Mouse (Mus musculus) retina, embryonic 14.5 days (tissue): ENCODE measurements around the gene Pdss2.

Experiments
- DNase-seq: peaks from one replicate; pipeline ENCODE4 v3.0.0-alpha.2; 2015; ENCODE audit warnings: low spot score

Gene Pdss2

GRCm38 (mm10) chr10:43220910-43221625 is at the start of gene Pdss2:
Gene Pdss2, plus strand, starts transcription at chr10:43221486.
- DNase-seq = peak; percentile 96

GRCm38 (mm10) chr10:43172066-43172465 is 49.2 kb upstream of the Pdss2 start:
- DNase-seq = peak; percentile 21

- no peak for DNase-seq
Observed at GRCm38 (mm10) chr10:43172554-43172953, 48.7 kb upstream of the Pdss2 start.

DNA sequence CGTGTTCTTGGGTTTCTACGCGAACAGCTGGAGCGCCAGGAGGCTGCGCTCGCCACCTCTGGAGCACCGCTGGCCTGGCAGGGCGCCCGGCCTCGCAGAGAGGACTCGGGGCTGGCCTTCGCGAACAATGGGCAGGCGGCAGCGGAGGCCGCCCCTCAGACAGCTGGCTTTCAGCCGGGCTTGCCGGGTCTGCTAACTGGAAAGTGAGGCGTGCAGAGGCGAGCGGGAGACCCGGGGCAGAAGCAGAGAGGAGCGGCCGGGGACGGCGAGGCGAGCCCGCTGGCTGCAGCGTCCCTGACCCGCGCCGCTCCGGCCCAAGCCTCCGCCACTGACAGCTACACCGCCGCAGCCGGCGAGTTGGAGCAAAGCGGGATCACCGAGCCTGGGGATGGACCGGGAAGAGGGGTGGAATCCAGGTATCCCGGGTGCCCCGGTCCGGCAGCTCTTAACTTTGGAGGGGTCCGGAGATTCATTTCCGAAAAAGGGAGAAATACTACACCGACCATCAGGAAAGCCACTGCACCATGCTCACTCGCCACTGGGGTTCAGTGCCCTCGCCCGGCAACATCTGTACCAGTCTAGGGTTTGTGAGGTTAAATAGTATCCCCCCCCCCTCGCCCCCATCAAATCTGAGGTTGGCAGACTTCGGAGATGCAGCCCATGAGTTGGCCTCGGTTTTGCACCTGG is 48.0 kb upstream of the Pdss2 start:
- peak; percentile 71 for DNase-seq

DNA sequence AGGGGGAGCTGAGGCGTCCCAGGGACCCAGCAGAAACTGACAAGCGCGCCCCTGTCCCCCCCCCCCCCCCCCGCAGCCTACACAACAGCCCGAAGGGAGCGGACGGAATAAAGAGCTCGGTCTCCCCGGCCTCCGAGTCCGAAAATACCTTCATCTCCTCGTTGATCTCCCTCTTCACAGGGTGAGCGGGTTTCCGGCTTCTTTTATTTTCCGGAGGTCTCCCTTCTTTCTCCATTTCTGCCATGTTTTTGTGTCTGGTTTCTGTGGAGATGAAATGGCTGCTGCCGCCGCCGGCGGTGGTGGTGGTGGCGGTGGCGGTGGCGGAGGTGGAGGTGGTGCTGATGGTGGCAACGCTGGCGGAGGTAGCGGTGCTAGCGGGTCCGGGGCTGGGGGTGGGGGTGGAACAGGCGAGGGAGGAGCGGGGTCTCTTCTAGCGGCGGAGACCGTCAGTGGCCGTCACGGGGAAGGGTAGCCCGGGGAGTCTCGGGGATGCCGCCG is 47.4 kb upstream of the Pdss2 start:
- no peak for DNase-seq

DNA sequence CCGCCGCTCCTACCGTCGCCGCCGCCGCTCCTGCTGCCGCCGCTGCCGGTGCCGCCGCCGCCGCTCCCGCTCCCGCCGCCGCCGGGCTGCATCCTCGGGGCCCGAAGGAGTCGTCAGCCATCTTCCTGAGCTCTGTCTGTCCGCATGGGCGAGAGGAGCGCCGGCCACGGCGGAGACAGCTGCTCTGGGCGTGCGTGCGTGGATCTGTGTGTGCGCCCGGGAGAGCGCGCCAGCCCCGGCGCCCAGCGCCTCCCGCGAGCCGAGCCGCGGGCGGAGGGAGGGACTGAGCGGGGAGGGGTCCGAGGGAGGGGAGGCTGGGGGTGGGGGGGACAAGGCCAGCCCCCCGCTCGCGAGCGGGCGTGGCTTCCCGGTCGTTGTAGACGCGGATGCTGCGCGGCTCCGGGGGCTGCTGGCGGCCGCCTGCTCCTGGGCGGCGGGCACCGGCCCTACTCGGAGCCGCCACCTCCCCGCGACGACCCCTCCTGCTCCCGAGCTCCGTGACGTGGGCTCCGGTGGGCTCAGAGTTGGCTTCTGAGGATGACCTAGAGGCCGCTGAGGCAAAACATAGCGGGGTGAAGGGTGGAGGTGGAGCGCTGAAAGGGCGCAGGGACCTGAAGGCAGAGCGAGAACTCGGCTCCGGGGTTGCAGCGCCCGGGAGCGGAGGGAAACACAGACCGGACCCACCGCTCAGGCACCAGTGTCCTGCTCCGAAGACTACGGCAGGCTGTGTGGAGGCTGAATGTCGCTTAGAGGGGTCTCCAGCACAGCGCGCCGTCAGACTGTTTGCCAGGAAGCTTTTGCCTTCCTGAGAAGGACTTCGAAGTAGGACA is 46.7 kb upstream of the Pdss2 start, which contains the start of the genes Sobp and 9030612E09Rik:
Sobp (minus strand) TSS at position 205 of the 830 bp plus-strand sequence.
9030612E09Rik (plus strand) TSS at position 379 of the 830 bp plus-strand sequence.
- DNase-seq = peak; percentile 68

DNA sequence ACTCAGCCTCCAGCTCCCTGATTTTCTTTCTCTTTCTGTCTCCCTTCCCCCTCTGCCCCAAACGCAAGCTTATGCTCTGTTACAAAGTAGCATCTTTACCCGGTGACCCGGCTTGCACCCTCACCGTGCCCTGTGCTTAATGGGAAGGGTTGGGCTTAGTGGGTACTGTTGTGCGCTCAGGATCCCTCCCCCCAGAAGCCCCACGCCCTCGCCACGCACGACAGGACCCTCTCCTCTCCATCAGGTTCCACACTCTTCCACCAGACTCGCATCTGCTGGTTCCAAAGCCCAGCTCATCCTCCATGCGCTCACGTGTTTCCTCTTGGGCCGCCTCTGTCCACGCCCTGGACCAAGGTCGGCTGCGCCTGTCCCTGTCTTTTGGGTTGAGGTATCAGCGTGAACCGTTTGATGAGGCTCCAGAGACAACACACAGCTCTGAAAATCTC is 46.1 kb upstream of the Pdss2 start:
- peak; percentile 61 for DNase-seq

DNA sequence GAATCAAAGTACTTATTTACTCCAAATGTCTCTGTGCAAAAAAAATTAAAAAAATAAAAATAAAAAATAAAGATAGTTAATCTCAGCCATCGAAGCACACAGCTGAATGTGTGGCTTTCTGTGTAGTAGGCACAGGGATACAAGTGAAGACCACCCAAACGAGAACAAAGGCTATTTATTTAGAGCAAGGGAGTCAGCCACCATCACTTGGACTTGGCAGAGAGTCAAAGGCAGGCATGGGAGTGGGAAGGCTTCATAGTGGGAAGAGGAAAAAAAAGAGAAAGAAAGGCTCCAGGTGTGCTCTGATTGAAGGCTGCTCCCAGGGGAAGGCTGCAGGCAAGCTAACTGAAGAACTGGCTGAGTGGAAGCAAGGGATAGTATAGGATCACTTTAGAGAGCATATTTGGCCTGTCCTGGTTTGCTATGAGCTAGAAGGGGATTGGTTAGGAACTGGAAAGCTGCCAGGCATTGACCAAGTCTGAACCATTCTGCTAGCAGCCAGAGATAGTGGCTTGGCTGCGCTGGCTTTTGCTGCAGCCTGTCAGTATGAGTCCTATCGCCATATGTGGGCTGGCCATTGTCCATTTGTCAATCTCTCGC is 40.9 kb upstream of the Pdss2 start:
- DNase-seq = no peak

GRCm38 (mm10) chr10:43200206-43200605 is 21.1 kb upstream of the Pdss2 start:
- DNase-seq = no peak

- no peak for DNase-seq
Observed at GRCm38 (mm10) chr10:43203865-43204264, 17.4 kb upstream of the Pdss2 start.

- DNase-seq = peak; percentile 51
Observed at GRCm38 (mm10) chr10:43211866-43212265, 9.4 kb upstream of the Pdss2 start.

GRCm38 (mm10) chr10:43217361-43217900 is 3.9 kb upstream of the Pdss2 start:
- no peak for DNase-seq

GRCm38 (mm10) chr10:43220479-43220878 is 807 bp upstream of the Pdss2 start:
- DNase-seq = peak; percentile 32

DNA sequence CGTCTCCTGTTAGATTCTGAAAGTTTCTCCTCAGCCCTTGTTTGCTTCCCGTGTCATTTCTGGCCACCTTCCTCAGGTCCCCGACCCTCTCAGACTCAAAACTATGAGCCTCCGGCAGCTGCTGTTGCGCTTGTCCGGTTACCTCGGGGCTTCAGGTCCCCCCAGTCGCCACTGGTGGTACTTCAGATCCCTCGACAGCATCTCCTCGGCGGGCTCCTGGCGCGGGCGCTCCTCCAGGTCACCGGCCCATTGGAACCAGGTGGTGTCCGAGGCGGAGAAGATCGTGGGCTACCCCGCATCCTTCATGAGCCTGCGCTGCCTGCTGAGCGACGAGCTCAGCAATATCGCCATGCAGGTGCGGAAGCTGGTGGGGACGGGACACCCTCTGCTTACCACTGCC is 373 bp downstream of the Pdss2 start:
- no peak for DNase-seq

DNA sequence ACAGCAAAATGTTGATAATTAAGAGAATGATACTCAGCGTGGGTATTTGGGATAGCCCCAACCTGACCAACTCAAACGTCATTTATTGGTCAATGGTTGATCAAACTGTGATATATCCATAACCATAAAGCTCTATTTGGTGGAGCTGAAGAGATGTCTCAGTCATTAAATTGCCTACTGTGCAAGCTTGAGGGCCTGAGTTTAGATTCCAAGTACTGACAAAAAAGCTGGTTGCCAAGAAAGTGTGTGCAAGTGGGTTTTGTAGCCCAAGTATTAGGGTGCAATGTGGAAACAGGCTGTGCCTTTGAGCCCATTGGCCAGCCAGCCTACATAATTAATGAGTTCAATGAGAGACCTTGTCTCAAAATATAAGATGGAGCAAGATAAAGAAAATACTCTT is 2.1 kb downstream of the Pdss2 start:
- no peak for DNase-seq

GRCm38 (mm10) chr10:43226391-43226790 is 5.1 kb downstream of the Pdss2 start:
- no peak for DNase-seq

- DNase-seq = no peak
Observed at GRCm38 (mm10) chr10:43229236-43229635, 8.0 kb downstream of the Pdss2 start.

DNA sequence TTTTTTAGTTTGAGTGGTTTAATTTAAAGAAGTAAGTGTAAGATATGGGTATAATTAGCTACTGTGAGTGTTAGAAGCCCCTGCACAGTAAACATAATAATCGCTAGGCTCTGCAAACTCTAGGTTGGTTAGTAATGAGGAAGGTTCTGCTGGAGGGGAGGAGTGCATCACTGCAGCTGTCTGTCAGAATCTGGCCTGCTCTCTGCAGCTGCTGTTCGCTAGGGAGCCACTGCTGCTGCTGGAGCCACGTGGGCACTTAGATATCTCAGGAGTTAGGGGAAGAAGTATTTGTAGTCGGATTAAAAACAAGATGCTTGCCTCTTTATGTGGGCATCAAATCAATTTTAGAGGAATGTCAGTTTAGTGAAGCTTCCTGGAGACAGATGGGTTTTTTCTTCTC is 13.2 kb downstream of the Pdss2 start:
- no peak for DNase-seq

DNA sequence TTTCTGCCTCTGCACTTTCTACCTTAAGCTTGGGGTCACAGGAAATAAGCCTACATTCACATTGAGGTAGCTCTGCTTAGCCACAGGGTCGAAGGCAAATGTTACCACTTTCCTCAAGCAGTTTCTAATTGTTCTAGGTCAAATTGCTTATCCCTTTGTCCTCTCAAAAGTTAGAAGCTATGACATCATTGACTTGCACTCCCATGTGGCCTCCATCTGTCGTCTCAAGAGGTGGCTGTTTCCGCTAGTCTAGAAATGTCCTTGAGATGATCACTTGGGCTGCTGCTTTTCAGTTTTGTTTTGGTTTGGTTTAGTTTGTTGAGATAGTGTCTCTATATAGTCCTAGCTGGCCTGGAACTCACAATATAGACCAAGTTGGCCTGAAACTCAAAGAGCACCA is 13.7 kb downstream of the Pdss2 start:
- no peak for DNase-seq

DNA sequence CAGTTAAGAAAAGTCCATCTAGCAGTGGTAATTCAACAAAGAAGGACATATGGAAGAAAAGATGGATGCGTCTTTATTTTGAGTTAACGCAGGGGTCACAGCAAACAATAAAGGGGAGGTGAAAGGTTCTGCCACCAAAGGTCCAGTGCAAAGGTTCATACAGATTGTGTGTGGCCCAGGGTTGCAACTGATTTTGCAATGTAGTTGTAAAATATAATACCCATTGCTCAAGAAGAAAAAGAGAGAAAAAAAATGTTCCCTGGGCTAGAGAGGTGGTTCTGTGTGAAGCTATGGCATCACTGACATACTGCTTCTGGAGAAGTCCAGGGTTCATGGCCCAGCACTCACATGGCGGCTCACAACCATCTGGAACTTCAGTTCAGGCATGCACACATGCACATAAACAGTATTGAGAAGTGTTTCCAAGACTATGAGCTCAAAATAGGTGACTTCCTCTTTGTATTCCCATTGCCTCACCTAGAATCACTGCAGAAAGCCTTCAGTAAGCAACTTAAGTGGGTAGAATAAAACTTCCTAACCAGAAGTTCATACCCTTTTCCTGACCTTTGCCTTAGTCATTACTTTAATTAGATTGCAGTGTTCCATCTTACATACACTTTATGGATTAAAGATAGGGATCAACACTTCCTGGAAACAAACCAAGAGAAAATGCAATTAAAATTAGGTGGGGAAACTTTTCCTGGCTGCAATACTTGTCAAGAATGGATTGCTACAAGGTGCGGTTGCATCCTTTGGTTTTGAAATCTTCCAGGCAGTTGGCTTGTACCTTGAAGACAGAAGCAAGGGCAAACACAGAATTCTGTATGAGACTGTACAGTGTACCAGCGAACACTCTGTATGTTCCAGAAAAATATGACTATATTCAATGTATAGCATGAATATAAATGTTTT is 14.7 kb downstream of the Pdss2 start:
- no peak for DNase-seq

DNA sequence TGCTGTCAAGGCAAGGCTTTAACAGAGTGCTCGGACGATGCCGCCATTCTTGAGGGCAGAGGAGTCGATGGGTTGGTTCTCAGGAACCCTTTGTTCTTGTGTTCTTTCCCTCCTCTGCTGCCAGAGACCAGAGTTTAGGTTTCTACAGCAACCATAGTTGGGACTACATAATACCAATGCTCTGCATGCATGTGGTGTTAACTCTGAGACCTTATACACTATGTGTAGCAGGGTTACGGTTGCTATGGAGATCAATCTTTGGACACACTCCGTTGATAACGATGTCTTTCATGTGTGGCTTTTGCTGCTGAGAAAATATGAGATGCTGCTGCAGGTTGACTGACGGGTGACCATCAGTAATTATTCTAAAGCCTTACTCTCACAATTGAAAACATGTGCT is 20.9 kb downstream of the Pdss2 start:
- no peak for DNase-seq
